Mouse (Mus musculus) ES-Bruce4 (cell line): ENCODE data around the gene Scfd2. TPM values are rescaled to one million over a fixed set of nuclear protein-coding genes. Genes with fewer than 3 reads are reported as not detected.

Experiments
- H3K27ac ChIP-seq: 2 replicates; pipeline ENCODE4 v1.5.1; 2012; ENCODE audit warnings: low read length, inconsistent platforms; ENCODE audit not compliant: insufficient read depth
- H3K27me3 ChIP-seq: 2 replicates; pipeline ENCODE4 v1.6.1; 2012; ENCODE audit warnings: mild to moderate bottlenecking, low read length, inconsistent platforms; ENCODE audit not compliant: control insufficient read depth, poor library complexity, insufficient read depth, severe bottlenecking
- H3K36me3 ChIP-seq: 2 replicates; pipeline ENCODE4 v1.6.1; 2012; ENCODE audit warnings: inconsistent platforms, mild to moderate bottlenecking, low read length, moderate library complexity; ENCODE audit not compliant: control insufficient read depth, poor library complexity, insufficient read depth, severe bottlenecking
- H3K4me1 ChIP-seq: one replicate; pipeline ENCODE4 v1.8.1; 2011; ENCODE audit warnings: low read length; ENCODE audit not compliant: control insufficient read depth, insufficient read depth
- H3K4me3 ChIP-seq: 2 replicates; pipeline ENCODE4 v1.5.1; 2011; ENCODE audit warnings: low read depth, mild to moderate bottlenecking, low read length
- H3K9ac ChIP-seq: 2 replicates; pipeline ENCODE4 v1.6.1; 2012; ENCODE audit warnings: low read depth, mild to moderate bottlenecking, inconsistent platforms; ENCODE audit not compliant: poor library complexity, severe bottlenecking
- H3K9me3 ChIP-seq: replicated peaks from 2 replicates; pipeline ENCODE4 v1.6.1; 2012; ENCODE audit warnings: mild to moderate bottlenecking, low read length, inconsistent platforms; ENCODE audit not compliant: control insufficient read depth, poor library complexity, insufficient read depth, severe bottlenecking
- CTCF ChIP-seq: IDR thresholded peaks from one replicate; pipeline ENCODE4 v1.8.1; 2011; ENCODE audit warnings: low read depth, low read length
- EP300 ChIP-seq: IDR thresholded peaks from 2 replicates; pipeline ENCODE4 v1.6.1; 2011; ENCODE audit warnings: low read depth, low read length; ENCODE audit not compliant: insufficient read depth
- POLR2A ChIP-seq: IDR thresholded peaks from one replicate; pipeline ENCODE4 v1.8.1; 2011; ENCODE audit warnings: low read length; ENCODE audit not compliant: insufficient read depth
- polyA plus RNA-seq: library from polyadenylated mRNA; stranded (reverse); fragments of >200 nt; gene quantifications from 2 replicates; pipeline ENCODE4 v1.2.4, GENCODE M21; 2011; ENCODE audit warnings: low read depth; ENCODE audit not compliant: missing spikeins, insufficient read depth, insufficient read length

Gene Scfd2
- polyA plus RNA-seq, 1 experiment: 5.8 TPM

DNA sequence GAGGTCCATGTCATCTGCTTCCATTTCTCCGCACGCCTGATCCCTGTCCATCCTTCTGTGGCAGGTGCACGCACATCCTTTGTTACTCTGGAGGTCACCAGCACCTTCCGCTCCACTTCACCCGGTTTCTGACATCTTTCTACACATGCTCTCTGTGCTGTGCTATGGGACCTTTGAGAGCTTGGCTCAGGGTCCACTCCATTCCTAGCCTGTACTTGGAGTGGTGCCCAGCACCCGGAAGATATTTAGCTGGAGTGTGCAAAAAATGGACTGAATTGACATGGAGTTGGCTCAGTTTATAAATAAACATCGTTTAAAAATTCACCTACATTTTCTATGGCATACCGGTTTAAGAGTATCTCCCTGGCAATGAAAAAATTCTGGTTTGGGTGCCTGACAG is 250.1 kb downstream of the Scfd2 start:
- no peaks in the 10 kb centered on the region for H3K4me1 ChIP-seq
- H3K9ac ChIP-seq: no peak overlapping the region
- H3K4me3 ChIP-seq: no peak overlapping the region
- H3K27me3 ChIP-seq: no peaks in the 10 kb centered on the region
- H3K36me3 ChIP-seq: no peaks in the 10 kb centered on the region
- TF ChIP-seq EP300: no peak
- TF ChIP-seq CTCF: no peak
- TF ChIP-seq POLR2A: no peak
- H3K9me3 ChIP-seq: no peaks in the 10 kb centered on the region
- H3K27ac ChIP-seq: no peak overlapping the region

DNA sequence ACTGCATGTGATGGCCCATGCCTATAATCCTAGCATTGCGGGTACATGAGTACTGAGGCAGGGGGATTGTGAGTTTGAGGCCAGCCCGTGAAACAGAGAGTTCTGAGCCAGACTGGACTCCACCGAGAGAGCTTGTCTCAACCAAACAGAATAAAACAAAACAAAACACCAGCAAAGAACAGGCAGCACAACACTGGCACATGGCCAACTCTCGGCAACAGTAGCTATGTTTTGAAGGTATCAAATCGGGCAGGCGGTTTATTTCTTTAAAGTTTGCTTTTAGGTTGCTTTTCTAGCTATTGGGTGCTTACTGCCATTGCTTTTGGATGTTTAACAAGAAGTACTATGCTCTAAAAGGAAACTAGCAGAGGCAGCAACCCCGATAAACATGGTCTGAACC is 251.9 kb downstream of the Scfd2 start:
- no peak overlapping the region for H3K4me3 ChIP-seq
- no peaks in the 10 kb centered on the region for H3K27me3 ChIP-seq
- no peak overlapping the region for H3K27ac ChIP-seq
- no peaks in the 10 kb centered on the region for H3K36me3 ChIP-seq
- TF ChIP-seq CTCF (no peak), POLR2A (no peak), EP300 (no peak)
- no peak overlapping the region for H3K9ac ChIP-seq
- H3K4me1 ChIP-seq: no peaks in the 10 kb centered on the region
- no peaks in the 10 kb centered on the region for H3K9me3 ChIP-seq

DNA sequence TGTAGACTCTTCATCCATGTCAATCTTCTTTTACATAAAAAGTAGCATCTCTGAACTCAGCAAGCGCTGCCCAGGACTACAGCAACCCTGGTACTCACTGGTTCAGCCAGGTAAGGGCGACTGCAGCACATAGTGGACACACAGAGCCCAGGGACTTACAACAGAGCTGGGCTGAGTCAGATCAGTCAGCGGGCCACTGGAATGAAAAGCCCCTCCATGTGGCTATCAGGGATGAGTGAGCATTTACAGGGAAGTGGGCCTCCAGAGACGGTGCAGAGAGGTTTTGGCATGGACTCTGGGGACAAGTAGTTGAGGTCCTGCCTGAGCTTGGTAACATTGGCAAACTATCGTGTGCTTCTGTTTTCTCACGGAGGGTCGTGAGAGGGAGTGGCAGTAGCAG is 253.1 kb downstream of the Scfd2 start:
- H3K36me3 ChIP-seq: no peaks in the 10 kb centered on the region
- H3K4me3 ChIP-seq: no peak overlapping the region
- no peaks in the 10 kb centered on the region for H3K9me3 ChIP-seq
- H3K27me3 ChIP-seq: no peaks in the 10 kb centered on the region
- no peaks in the 10 kb centered on the region for H3K4me1 ChIP-seq
- TF ChIP-seq POLR2A (no peak), CTCF (no peak)
- no peak overlapping the region for H3K9ac ChIP-seq
- H3K27ac ChIP-seq: no peak overlapping the region

GRCm38 (mm10) chr5:74277712-74278111 is 253.8 kb downstream of the Scfd2 start:
- H3K36me3 ChIP-seq: no peaks in the 10 kb centered on the region
- H3K27me3 ChIP-seq: no peaks in the 10 kb centered on the region
- H3K9me3 ChIP-seq: no peaks in the 10 kb centered on the region
- no peaks in the 10 kb centered on the region for H3K4me1 ChIP-seq
- H3K27ac ChIP-seq: no peak overlapping the region
- H3K9ac ChIP-seq: no peak overlapping the region
- no peak overlapping the region for H3K4me3 ChIP-seq
- peak; percentile 87 for TF ChIP-seq CTCF
- no peak for TF ChIP-seq POLR2A
- no peak for TF ChIP-seq EP300

- H3K36me3 ChIP-seq: no peaks in the 10 kb centered on the region
- H3K4me1 ChIP-seq: no peaks in the 10 kb centered on the region
- H3K9me3 ChIP-seq: no peaks in the 10 kb centered on the region
- no peak overlapping the region for H3K9ac ChIP-seq
- H3K4me3 ChIP-seq: no peak overlapping the region
- no peak overlapping the region for H3K27ac ChIP-seq
- no peak for TF ChIP-seq POLR2A
- TF ChIP-seq CTCF: no peak
- no peak for TF ChIP-seq EP300
- H3K27me3 ChIP-seq: no peaks in the 10 kb centered on the region
Observed at GRCm38 (mm10) chr5:74277216-74277615, 254.3 kb downstream of the Scfd2 start.

GRCm38 (mm10) chr5:74273313-74273712 is 258.2 kb downstream of the Scfd2 start:
- Histone ChIP-seq H3K4me1 (no peaks in the 10 kb centered on the region), H3K9me3 (no peaks in the 10 kb centered on the region), H3K4me3 (no peak overlapping the region), H3K9ac (no peak overlapping the region), H3K27me3 (no peaks in the 10 kb centered on the region), H3K36me3 (no peaks in the 10 kb centered on the region), H3K27ac (no peak overlapping the region)
- TF ChIP-seq POLR2A (no peak), EP300 (no peak), CTCF (no peak)
